Mouse (Mus musculus): ENCODE measurements at regions not wholly inside any gene's neighbourhood (a gene's known extent, or its start where the extent isn't known, plus 50 kb on each side); places are given as distances from the start of the nearest gene placed in this dataset.

DNA sequence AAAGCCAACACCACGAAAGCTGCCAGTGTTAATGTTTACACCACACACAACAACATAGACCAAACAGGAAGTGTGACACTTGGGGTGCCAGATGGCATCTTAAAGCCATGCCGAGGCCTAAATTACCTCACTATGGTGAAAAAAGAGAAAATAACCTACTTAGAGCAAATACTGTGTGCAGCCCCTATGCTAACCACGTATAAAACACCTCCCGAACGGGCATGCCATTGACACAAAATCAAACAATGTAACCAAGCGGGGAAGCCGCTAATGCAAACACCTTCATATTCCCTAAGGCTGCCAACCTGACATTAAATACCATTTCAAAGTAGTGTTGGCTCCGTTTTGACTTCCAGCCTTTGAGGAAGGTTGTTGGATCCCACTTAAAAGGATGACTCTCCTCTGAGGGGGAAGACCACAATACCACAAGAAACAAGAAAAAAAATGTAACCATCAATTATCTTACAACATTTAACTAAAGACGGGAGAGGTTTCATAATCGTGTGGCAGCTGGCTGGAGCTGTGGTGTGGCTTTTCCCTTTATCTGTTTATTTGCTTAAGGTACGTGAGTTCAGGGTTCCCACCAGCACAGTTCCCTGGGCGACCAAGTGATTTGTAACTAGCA lies 96.1 kb upstream of the Lef1 start:
- ATAC-seq (ENCODE audit: extremely low read depth, insufficient number of reproducible peaks, low FRiP score, low TSS enrichment) = no peak
- H3K4me3 ChIP-seq = no peak overlapping the region
- WGBS = 69% methylated on average over 12 of the region's 12 CpGs
- no peak overlapping the region for H3K9ac ChIP-seq
- no peaks in the 10 kb centered on the region for H3K9me3 ChIP-seq
- H3K36me3 ChIP-seq = no peaks in the 10 kb centered on the region
- H3K27me3 ChIP-seq (replicated peaks) = no peaks in the 10 kb centered on the region
- no peak overlapping the region for H3K27ac ChIP-seq (replicated peaks)
- H3K4me1 ChIP-seq = peaks cover 4% of the 10 kb centered on the region
- H3K4me2 ChIP-seq = no peak overlapping the region

- WGBS = 79% methylated on average over 13 of the region's 13 CpGs
- no peaks in the 10 kb centered on the region for H3K27me3 ChIP-seq (replicated peaks)
- H3K27ac ChIP-seq (replicated peaks) = no peak overlapping the region
- ATAC-seq (ENCODE audit: extremely low read depth, insufficient number of reproducible peaks, low FRiP score, low TSS enrichment) = no peak
- no peak overlapping the region for H3K4me2 ChIP-seq
- H3K9me3 ChIP-seq = no peaks in the 10 kb centered on the region
- H3K4me1 ChIP-seq = no peaks in the 10 kb centered on the region
- H3K9ac ChIP-seq = no peak overlapping the region
- no peak overlapping the region for H3K4me3 ChIP-seq
- H3K36me3 ChIP-seq = no peaks in the 10 kb centered on the region
Observed at GRCm38 (mm10) chr3:131000701-131001100, 109.6 kb upstream of the Lef1 start.

GRCm38 (mm10) chr3:131000252-131000651 lies 110.0 kb upstream of the Lef1 start:
- Histone ChIP-seq H3K4me1 (no peaks in the 10 kb centered on the region), H3K36me3 (no peaks in the 10 kb centered on the region), H3K9me3 (no peaks in the 10 kb centered on the region), H3K9ac (no peak overlapping the region), H3K27ac (replicated peaks) (no peak overlapping the region), H3K27me3 (replicated peaks) (no peaks in the 10 kb centered on the region), H3K4me2 (no peak overlapping the region), H3K4me3 (no peak overlapping the region)
- ATAC-seq (ENCODE audit: extremely low read depth, insufficient number of reproducible peaks, low FRiP score, low TSS enrichment) = no peak
- 78% methylated on average over 3 of the region's 3 CpGs for WGBS

GRCm38 (mm10) chr3:130999818-131000217 lies 110.5 kb upstream of the Lef1 start:
- 74% methylated on average over 6 of the region's 6 CpGs for whole genome bisulfite sequencing
- no peak overlapping the region for H3K4me2 ChIP-seq
- H3K9ac ChIP-seq = no peak overlapping the region

DNA sequence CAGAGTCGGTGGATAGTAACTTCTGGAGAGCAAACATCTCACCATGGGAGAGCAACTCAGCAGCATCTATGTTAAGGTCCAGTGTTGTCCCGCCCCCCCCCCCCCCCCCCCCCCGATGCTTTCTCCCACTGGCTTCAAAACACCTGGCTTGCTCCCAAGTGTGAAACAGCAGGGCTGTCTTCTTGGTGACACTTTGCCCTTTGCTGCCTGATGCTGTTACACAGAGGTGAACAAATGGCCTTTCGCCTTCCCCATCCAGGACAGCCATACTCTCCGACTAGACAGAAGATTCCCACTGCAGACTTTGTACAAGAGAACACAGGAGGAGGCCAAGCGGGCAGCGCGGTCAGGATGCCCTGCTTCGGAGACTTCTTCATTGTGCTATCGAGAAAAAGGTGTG lies 111.8 kb upstream of the Lef1 start:
- H3K4me3 ChIP-seq = no peak overlapping the region
- H3K27ac ChIP-seq (replicated peaks) = no peak overlapping the region
- ATAC-seq (ENCODE audit: extremely low read depth, insufficient number of reproducible peaks, low FRiP score, low TSS enrichment) = no peak
- H3K36me3 ChIP-seq = no peaks in the 10 kb centered on the region
- H3K4me2 ChIP-seq = no peak overlapping the region
- 58% methylated on average over 9 of the region's 10 CpGs for WGBS
- no peaks in the 10 kb centered on the region for H3K4me1 ChIP-seq
- no peak overlapping the region for H3K9ac ChIP-seq
- no peaks in the 10 kb centered on the region for H3K9me3 ChIP-seq
- H3K27me3 ChIP-seq (replicated peaks) = no peaks in the 10 kb centered on the region

More at GRCm38 (mm10) chr3:130999818-131000217, 110.5 kb upstream of the Lef1 start:
- Histone ChIP-seq H3K9me3 (no peaks in the 10 kb centered on the region), H3K4me1 (no peaks in the 10 kb centered on the region), H3K4me3 (no peak overlapping the region), H3K27me3 (replicated peaks) (no peaks in the 10 kb centered on the region), H3K36me3 (no peaks in the 10 kb centered on the region), H3K27ac (replicated peaks) (no peak overlapping the region)
- no peak for ATAC-seq (ENCODE audit: extremely low read depth, insufficient number of reproducible peaks, low FRiP score, low TSS enrichment)

- H3K27me3 ChIP-seq (replicated peaks) = no peaks in the 10 kb centered on the region
- no peaks in the 10 kb centered on the region for H3K36me3 ChIP-seq
- no peak overlapping the region for H3K4me3 ChIP-seq
- WGBS = 58% methylated on average over 11 of the region's 11 CpGs
- no peak for ATAC-seq (ENCODE audit: extremely low read depth, insufficient number of reproducible peaks, low FRiP score, low TSS enrichment)
- H3K9me3 ChIP-seq = no peaks in the 10 kb centered on the region
- H3K9ac ChIP-seq = no peak overlapping the region
- no peaks in the 10 kb centered on the region for H3K4me1 ChIP-seq
- H3K4me2 ChIP-seq = no peak overlapping the region
- no peak overlapping the region for H3K27ac ChIP-seq (replicated peaks)
Observed at GRCm38 (mm10) chr3:130996786-130997185, 113.5 kb upstream of the Lef1 start.

- H3K27ac ChIP-seq (replicated peaks) = no peak overlapping the region
- H3K4me1 ChIP-seq = no peaks in the 10 kb centered on the region
- no peaks in the 10 kb centered on the region for H3K27me3 ChIP-seq (replicated peaks)
- no peak for ATAC-seq (ENCODE audit: extremely low read depth, insufficient number of reproducible peaks, low FRiP score, low TSS enrichment)
- no peaks in the 10 kb centered on the region for H3K9me3 ChIP-seq
- H3K36me3 ChIP-seq = no peaks in the 10 kb centered on the region
- H3K9ac ChIP-seq = no peak overlapping the region
- no peak overlapping the region for H3K4me3 ChIP-seq
- H3K4me2 ChIP-seq = no peak overlapping the region
- WGBS = 70% methylated on average over 9 of the region's 9 CpGs
Observed at GRCm38 (mm10) chr3:130991971-130992370, 118.3 kb upstream of the Lef1 start.

DNA sequence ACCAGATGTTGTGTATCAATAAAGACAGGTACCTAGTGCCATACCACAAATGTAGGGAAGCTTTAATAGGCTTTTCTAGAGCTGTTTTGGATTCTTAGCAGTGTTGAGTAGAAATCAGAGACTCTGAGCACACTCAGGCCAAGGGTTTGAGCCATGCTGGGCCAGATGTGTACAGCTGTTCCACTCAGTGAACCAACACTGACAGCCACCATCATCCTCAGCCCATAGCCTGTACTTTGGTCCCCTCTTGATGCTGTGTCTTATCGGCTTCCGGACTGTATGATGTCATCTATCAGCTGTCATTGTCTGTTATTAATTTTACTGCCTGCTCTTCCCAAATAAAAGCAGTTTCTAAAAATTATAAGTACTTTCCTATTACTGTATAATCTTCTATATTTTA lies 123.6 kb upstream of the Lef1 start:
- no peaks in the 10 kb centered on the region for H3K36me3 ChIP-seq
- no peaks in the 10 kb centered on the region for H3K27me3 ChIP-seq (replicated peaks)
- H3K27ac ChIP-seq (replicated peaks) = no peak overlapping the region
- no peak for ATAC-seq (ENCODE audit: extremely low read depth, insufficient number of reproducible peaks, low FRiP score, low TSS enrichment)
- no peak overlapping the region for H3K4me2 ChIP-seq
- H3K4me1 ChIP-seq = no peaks in the 10 kb centered on the region
- 80% methylated on average over 2 of the region's 2 CpGs for WGBS
- no peak overlapping the region for H3K9ac ChIP-seq
- no peak overlapping the region for H3K4me3 ChIP-seq
- no peaks in the 10 kb centered on the region for H3K9me3 ChIP-seq

GRCm38 (mm10) chr3:130986101-130986500 lies 124.2 kb upstream of the Lef1 start:
- no peak overlapping the region for H3K4me2 ChIP-seq
- H3K9me3 ChIP-seq = no peaks in the 10 kb centered on the region
- H3K9ac ChIP-seq = no peak overlapping the region
- H3K27ac ChIP-seq (replicated peaks) = no peak overlapping the region
- H3K4me3 ChIP-seq = no peak overlapping the region
- no peak for ATAC-seq (ENCODE audit: extremely low read depth, insufficient number of reproducible peaks, low FRiP score, low TSS enrichment)
- no peaks in the 10 kb centered on the region for H3K36me3 ChIP-seq
- 86% methylated on average over 2 of the region's 2 CpGs for WGBS
- H3K27me3 ChIP-seq (replicated peaks) = no peaks in the 10 kb centered on the region
- H3K4me1 ChIP-seq = no peaks in the 10 kb centered on the region

GRCm38 (mm10) chr3:130981566-130981965 lies 128.7 kb upstream of the Lef1 start:
- no peaks in the 10 kb centered on the region for H3K9me3 ChIP-seq
- H3K9ac ChIP-seq = no peak overlapping the region
- ATAC-seq (ENCODE audit: extremely low read depth, insufficient number of reproducible peaks, low FRiP score, low TSS enrichment) = no peak
- no peaks in the 10 kb centered on the region for H3K36me3 ChIP-seq
- H3K27me3 ChIP-seq (replicated peaks) = no peaks in the 10 kb centered on the region
- no peak overlapping the region for H3K4me3 ChIP-seq
- no peak overlapping the region for H3K4me2 ChIP-seq
- peaks cover 14% of the 10 kb centered on the region for H3K4me1 ChIP-seq
- no peak overlapping the region for H3K27ac ChIP-seq (replicated peaks)

DNA sequence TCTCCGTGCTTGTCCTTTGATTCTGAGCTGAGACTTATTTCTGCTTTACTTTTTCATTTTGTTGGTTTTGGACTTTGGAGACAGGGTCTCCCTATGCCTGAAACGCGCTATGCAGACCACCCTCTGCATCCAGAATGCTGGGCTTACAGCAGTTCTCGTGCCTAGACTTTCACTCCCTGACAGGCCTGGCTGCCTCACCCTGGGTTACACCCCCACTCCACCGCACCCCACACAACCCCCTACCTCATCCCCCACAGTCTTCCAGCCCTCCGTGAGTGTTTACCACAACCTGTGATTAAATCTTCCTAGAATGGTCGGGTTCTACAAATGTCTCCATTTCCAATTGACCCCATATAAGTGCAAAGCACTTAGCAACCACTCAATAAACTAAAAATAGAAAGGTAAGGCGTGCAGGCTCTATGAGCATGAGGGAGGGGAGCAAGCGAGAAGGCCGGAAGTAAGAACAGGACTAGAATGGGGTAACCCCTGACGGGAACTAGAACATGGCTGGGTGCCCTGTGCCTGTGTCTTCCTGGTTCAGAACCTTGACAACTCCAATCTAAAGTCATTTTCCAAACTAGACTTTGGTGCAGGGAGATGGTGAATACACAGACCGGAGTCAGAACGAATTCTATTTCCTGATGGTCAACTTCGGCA lies 131.2 kb upstream of the Lef1 start:
- ATAC-seq (ENCODE audit: extremely low read depth, insufficient number of reproducible peaks, low FRiP score, low TSS enrichment) = no peak
- H3K4me1 ChIP-seq = peaks cover 27% of the 10 kb centered on the region
- 54% methylated on average over 14 of the region's 14 CpGs for WGBS
- peak overlapping the region; percentile 27 for H3K4me2 ChIP-seq
- no peaks in the 10 kb centered on the region for H3K36me3 ChIP-seq
- no peaks in the 10 kb centered on the region for H3K27me3 ChIP-seq (replicated peaks)
- H3K27ac ChIP-seq (replicated peaks) = no peak overlapping the region
- H3K4me3 ChIP-seq = no peak overlapping the region
- no peaks in the 10 kb centered on the region for H3K9me3 ChIP-seq
- no peak overlapping the region for H3K9ac ChIP-seq
